Mouse (Mus musculus): Measurements from ENCODE around the gene Padi3.

- TF ChIP-seq CTCF (IDR thresholded peaks at IDR 0.05; ENCODE audit: borderline replicate concordance, insufficient read depth, low read length) (no peak), POLR2A (IDR thresholded peaks at IDR 0.05; ENCODE audit: low read depth, low read length) (no peak)
Observed at GRCm38 (mm10) chr4:140817413-140817812, 7.0 kb upstream of the Padi3 start.

All from embryonic fibroblast, embryonic 13.5 days (primary cell).